Mouse (Mus musculus) testis, adult 2 months (tissue): ENCODE measurements around the gene Col16a1.

Experiments used
- CTCF ChIP-seq: fragments of 200-500 bp; IDR thresholded peaks from 2 replicates; pipeline ENCODE4 v1.5.1; 2012; ENCODE audit warnings: low read depth, mild to moderate bottlenecking, inconsistent platforms, low read length, moderate library complexity; ENCODE audit not compliant: control insufficient read depth, insufficient read depth, insufficient replicate concordance
- POLR2A ChIP-seq: fragments of 200-500 bp; IDR thresholded peaks from 2 replicates; pipeline ENCODE4 v1.6.1; 2012; ENCODE audit warnings: low read depth, mild to moderate bottlenecking, inconsistent platforms, low read length, moderate library complexity; ENCODE audit not compliant: control insufficient read depth

- no peak for TF ChIP-seq CTCF
- no peak for TF ChIP-seq POLR2A
Observed at GRCm38 (mm10) chr4:130012234-130012633, 35.4 kb upstream of the Col16a1 start.
